Mouse (Mus musculus) neutrophil, adult 5-6 weeks (primary cell): ENCODE results near the gene Tmem167. TPM values are rescaled to one million over a fixed set of nuclear protein-coding genes. Genes with fewer than 3 reads are reported as not detected.
A peak's percentile ranks its signal among the peaks of the same experiment; 100 is the strongest.
"Not testable (repeated sequence)": the region's sequence is repeated elsewhere in the genome, so short reads cannot be mapped to it uniquely, and the experiment has no call there.

Experiments used
- ATAC-seq: fragments of 151-379, 151-347 bp; 2 replicates; pipeline ENCODE4 v1.8.0; 2017; ENCODE audit warnings: mild to moderate bottlenecking, moderate TSS enrichment; ENCODE audit not compliant: insufficient number of reproducible peaks, poor library complexity, low FRiP score, severe bottlenecking; ENCODE audit errors: extremely low read depth
- total RNA-seq: library from RNA; stranded (forward); fragments of 200-1000 nt; gene quantifications from 2 replicates; pipeline ENCODE4 v1.2.3, GENCODE M21; 2017

The Tmem167 gene
- total RNA-seq: 19.9 and 21.5 TPM in 2 replicates

- ATAC-seq: peak; percentile 100
Measured at GRCm38 (mm10) chr13:90088962-90089824, at the start of gene Tmem167, which contains the start of gene Xrcc4. TSS of gene Tmem167 (plus strand) at chr13:90089123. TSS of gene Xrcc4 (minus strand) at chr13:90089608.

- no peak for ATAC-seq
Measured at GRCm38 (mm10) chr13:90039613-90040012, 49.3 kb upstream of the Tmem167 start.

- ATAC-seq: no peak
Measured at GRCm38 (mm10) chr13:90051735-90052134, 37.2 kb upstream of the Tmem167 start.

- ATAC-seq: no peak
Measured at GRCm38 (mm10) chr13:90052408-90052807, 36.5 kb upstream of the Tmem167 start.

GRCm38 (mm10) chr13:90061877-90062276 is 27.0 kb upstream of the Tmem167 start:
- ATAC-seq: no peak

GRCm38 (mm10) chr13:90089825-90090183 is 881 bp downstream of the Tmem167 start:
- ATAC-seq: 0 out of 2 replicates have a peak, but pooled peaks have one; percentile 0

GRCm38 (mm10) chr13:90101514-90101913 is 12.6 kb downstream of the Tmem167 start:
- no peak for ATAC-seq

- ATAC-seq: no peak
Measured at GRCm38 (mm10) chr13:90106139-90106538, 17.2 kb downstream of the Tmem167 start.

- not testable (repeated sequence) for ATAC-seq
Measured at GRCm38 (mm10) chr13:90108746-90109145, 19.8 kb downstream of the Tmem167 start.

GRCm38 (mm10) chr13:90111681-90112080 is 22.8 kb downstream of the Tmem167 start:
- ATAC-seq: no peak

GRCm38 (mm10) chr13:90136156-90136910 is 47.4 kb downstream of the Tmem167 start:
- ATAC-seq: no peak

- no peak for ATAC-seq
Measured at GRCm38 (mm10) chr13:90141681-90142080, 52.8 kb downstream of the Tmem167 start.

GRCm38 (mm10) chr13:90143245-90143644 is 54.3 kb downstream of the Tmem167 start:
- no peak for ATAC-seq

- no peak for ATAC-seq
Measured at GRCm38 (mm10) chr13:90151881-90152280, 63.0 kb downstream of the Tmem167 start.

- ATAC-seq: no peak
Measured at GRCm38 (mm10) chr13:90152536-90153273, 63.8 kb downstream of the Tmem167 start.

- ATAC-seq: no peak
Measured at GRCm38 (mm10) chr13:90164147-90164546, 75.2 kb downstream of the Tmem167 start.

GRCm38 (mm10) chr13:90167044-90167443 is 78.1 kb downstream of the Tmem167 start:
- no peak for ATAC-seq

- ATAC-seq: no peak
Measured at GRCm38 (mm10) chr13:90170100-90170781, 81.3 kb downstream of the Tmem167 start.

- ATAC-seq: no peak
Measured at GRCm38 (mm10) chr13:90170782-90171179, 81.9 kb downstream of the Tmem167 start.
